ENCODE assay signal across 8 mouse cellular contexts in genomic region chr1:131199118-131199821, GRCm38 (mm10). TPM values are rescaled to one million over a fixed set of nuclear protein-coding genes. Genes with fewer than 3 reads are reported as not detected.
DNase-seq lines count a peak whose midpoint lies in the region; ATAC-seq and TF ChIP-seq lines count a peak whose summit lies in the region.

No protein-coding gene starts in this region.

- peak overlapping the region; percentile 25 for H3K27ac ChIP-seq in gastrocnemius, adult 2 months

- peak; percentile 61 for ATAC-seq in megakaryocyte, adult 5-6 weeks (ENCODE audit: poor library complexity, severe bottlenecking)

- intact Hi-C loops in gastrocnemius, adult 2 months (cut with DNase I) = no loop called here

- no peak for TF ChIP-seq CTCF in gastrocnemius, adult 2 months (IDR thresholded peaks at IDR 0.05)

- DNase-seq in gastrocnemius, adult 2 months = peak; percentile 48
- DNase-seq in gastrocnemius, adult 8-10 months (ENCODE audit: low spot score in 2 of 2) = no peak
- DNase-seq in B cell, adult 2 months = peak; percentile 62 to 66
- peak; percentile 68 to 75 for DNase-seq in cerebellum, postnatal 25 days
- DNase-seq in retina, embryonic 14.5 days (ENCODE audit: low spot score) = no peak
- no peak for DNase-seq in left cerebral cortex, adult 18-20 months (ENCODE audit: low spot score in 2 of 2)
- DNase-seq in adrenal gland, postnatal 10 days = no peak

- peak overlapping the region; percentile 53 for H3K4me3 ChIP-seq in gastrocnemius, adult 2 months

RNA-seq across cellular contexts. Expression of gene Rassf5, which starts 45.8 kb away (rescaled TPM):
- total RNA-seq in gastrocnemius, adult 2 months (2021) = 1 to 10 TPM in 1 of 2 experiments, under 1 TPM in 1; 0.71 to 1.1 TPM
- total RNA-seq in gastrocnemius, adult 8-10 months (2022) = 1 to 10 TPM in 1 of 4 experiments, under 1 TPM in 2, not detected in 1; 0.35 to 1.1 (median 0.39) TPM
- 81.7 and 97.9 TPM in 2 replicates for total RNA-seq in megakaryocyte, adult 5-6 weeks (2015)
- 99.6 and 110 TPM in 2 replicates for total RNA-seq in megakaryocyte, adult 5-6 weeks (2017)
- total RNA-seq in left cerebral cortex, adult 18-20 months (2021) = 10 to 100 TPM; 27.7 to 28.1 TPM
- total RNA-seq in adrenal gland, postnatal 10 days (2021) = 10 to 100 TPM; 10.6 to 10.8 TPM

RNA-seq across cellular contexts. Expression of gene Eif2d, which starts 46.3 kb away (rescaled TPM):
- total RNA-seq in gastrocnemius, adult 2 months (2021) = 10 to 100 TPM; 26.2 to 29.2 TPM
- 10 to 100 TPM; 27.9 to 30.4 (median 29.3) TPM for total RNA-seq in gastrocnemius, adult 8-10 months (2022)
- 28.7 and 31.0 TPM in 2 replicates for total RNA-seq in megakaryocyte, adult 5-6 weeks (2015)
- 23.1 and 24.5 TPM in 2 replicates for total RNA-seq in megakaryocyte, adult 5-6 weeks (2017)
- 10 to 100 TPM; 35.0 to 37.5 TPM for total RNA-seq in left cerebral cortex, adult 18-20 months (2021)
- total RNA-seq in adrenal gland, postnatal 10 days (2021) = 10 to 100 TPM; 40.3 to 50.5 TPM

Comparison
In these comparisons a context has a peak if more than half of its experiments do, and no peak if none do; other contexts are left out.
1. DNase-seq: peak in gastrocnemius, adult 2 months (single experiment), B cell, adult 2 months (2 of 2) and cerebellum, postnatal 25 days (2 of 2); none in gastrocnemius, adult 8-10 months (0 of 2), retina, embryonic 14.5 days (single experiment), left cerebral cortex, adult 18-20 months (0 of 2) and adrenal gland, postnatal 10 days (single experiment).
2. RNA of gene Rassf5, which starts 45.8 kb away (total RNA-seq): 81.7 to 110 TPM in megakaryocyte, adult 5-6 weeks, 27.7 to 28.1 TPM in left cerebral cortex, adult 18-20 months and 10.6 to 10.8 TPM in adrenal gland, postnatal 10 days; 0.71 to 1.1 TPM in gastrocnemius, adult 2 months and 0.35 to 1.1 TPM in gastrocnemius, adult 8-10 months; every median in the first group is over 4 times any median in the second.